Mouse (Mus musculus): ENCODE data around the gene Olfr517. TPM values are rescaled to one million over a fixed set of nuclear protein-coding genes. Genes with fewer than 3 reads are reported as not detected.

The Olfr517 gene
- polyA plus RNA-seq (2012; rRNA removed; ENCODE audit: low replicate concordance), result not detected in 2 replicates

DNA sequence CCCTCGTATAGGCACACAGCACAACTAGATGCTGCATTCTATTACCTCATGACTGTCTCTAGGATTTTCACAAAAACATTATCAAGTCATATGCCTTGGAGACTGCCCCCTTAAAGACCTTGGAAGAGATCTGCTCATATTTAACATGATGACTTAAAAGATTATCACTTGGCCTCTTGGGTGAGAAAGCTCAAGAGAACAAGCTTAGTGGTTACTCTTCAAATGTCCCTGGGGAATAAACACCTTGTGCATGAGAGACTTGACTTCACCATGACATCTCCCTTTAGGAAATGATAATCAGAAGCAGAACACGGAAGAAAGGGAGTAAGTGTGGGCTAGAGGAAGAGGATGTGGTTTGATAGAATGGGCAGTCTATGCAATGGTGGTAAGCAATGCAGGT, at the start of gene Olfr517:
Gene Olfr517 (minus strand): TSS at position 101 of the 400 bp plus-strand sequence.

GRCm38 (mm10) chr7:108894320-108894719, 22.1 kb upstream of the Olfr517 start, which contains the start of gene Olfr519:
Gene Olfr519 (minus strand): TSS chr7:108894420.

GRCm38 (mm10) chr7:108884906-108885305, 12.7 kb upstream of the Olfr517 start, which contains the start of gene Olfr518:
Gene Olfr518 (minus strand): TSS chr7:108885006.

GRCm38 (mm10) chr7:108850429-108850828, 21.8 kb downstream of the Olfr517 start, which contains the start of gene Olfr516:
Gene Olfr516 (minus strand): TSS chr7:108850529.

DNA sequence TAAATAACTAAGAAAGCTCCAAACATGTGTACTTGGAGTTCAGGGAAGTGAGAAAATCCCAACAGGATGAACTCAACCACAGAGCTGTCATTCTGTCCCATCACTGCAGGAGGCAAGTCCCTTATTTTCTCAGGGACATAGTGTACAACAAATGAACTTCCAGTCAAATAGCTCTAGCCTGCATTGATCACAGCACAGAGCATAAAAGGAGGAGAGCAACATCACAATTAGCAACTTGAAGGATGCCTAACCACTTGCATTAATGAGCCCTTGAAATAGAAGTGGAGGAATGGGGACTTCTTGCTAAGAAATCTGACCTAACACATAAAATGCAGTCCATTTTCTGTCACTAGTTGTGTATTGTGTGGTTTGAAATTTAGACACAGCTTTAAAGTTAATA, 46.3 kb downstream of the Olfr517 start, which contains the start of gene Olfr514:
Gene Olfr514 (minus strand): TSS at position 101 of the 400 bp plus-strand sequence.

Other genes starting within 250 kb of the Olfr517 start
- gene Olfr508, start 242.4 kb downstream of the Olfr517 start, polyA plus RNA-seq (2012; rRNA removed; ENCODE audit: low replicate concordance), result not detected in 2 replicates
- gene Olfr509, start 220.5 kb downstream of the Olfr517 start, polyA plus RNA-seq (2012; rRNA removed; ENCODE audit: low replicate concordance), result not detected in 2 replicates
- gene Olfr510, start 206.0 kb downstream of the Olfr517 start, polyA plus RNA-seq (2012; rRNA removed; ENCODE audit: low replicate concordance), result not detected in 2 replicates
- not detected in 2 replicates for gene Olfr512, start 159.1 kb downstream of the Olfr517 start, polyA plus RNA-seq (2012; rRNA removed; ENCODE audit: low replicate concordance)
- not detected in 2 replicates for gene Olfr513, start 121.4 kb downstream of the Olfr517 start, polyA plus RNA-seq (2012; rRNA removed; ENCODE audit: low replicate concordance)
- not detected in 2 replicates for gene Olfr514, start 46.4 kb downstream of the Olfr517 start, polyA plus RNA-seq (2012; rRNA removed; ENCODE audit: low replicate concordance)
- gene Olfr516, start 21.9 kb downstream of the Olfr517 start, polyA plus RNA-seq (2012; rRNA removed; ENCODE audit: low replicate concordance), result not detected in 2 replicates
- gene Olfr518, start 12.6 kb upstream of the Olfr517 start, polyA plus RNA-seq (2012; rRNA removed; ENCODE audit: low replicate concordance), result not detected in 2 replicates
- gene Olfr519, start 22.0 kb upstream of the Olfr517 start, polyA plus RNA-seq (2012; rRNA removed; ENCODE audit: low replicate concordance), result not detected in 2 replicates
- gene Nlrp10, start 57.8 kb upstream of the Olfr517 start, polyA plus RNA-seq (2012; rRNA removed; ENCODE audit: low replicate concordance), result 0.24 and 0.47 TPM in 2 replicates
- 131 and 285 TPM in 2 replicates for gene Eif3f, start 62.0 kb upstream of the Olfr517 start, polyA plus RNA-seq (2012; rRNA removed; ENCODE audit: low replicate concordance)
- gene Tub, start 78.0 kb upstream of the Olfr517 start, polyA plus RNA-seq (2012; rRNA removed; ENCODE audit: low replicate concordance), result 2.0 and 2.1 TPM in 2 replicates
- gene Ric3, start 211.0 kb upstream of the Olfr517 start, polyA plus RNA-seq (2012; rRNA removed; ENCODE audit: low replicate concordance), result 1.7 and 2.2 TPM in 2 replicates